Mouse (Mus musculus): ENCODE data around the gene Slit3.
A peak's percentile ranks its signal among the peaks of the same experiment; 100 is the strongest.

Slit3 gene

DNA sequence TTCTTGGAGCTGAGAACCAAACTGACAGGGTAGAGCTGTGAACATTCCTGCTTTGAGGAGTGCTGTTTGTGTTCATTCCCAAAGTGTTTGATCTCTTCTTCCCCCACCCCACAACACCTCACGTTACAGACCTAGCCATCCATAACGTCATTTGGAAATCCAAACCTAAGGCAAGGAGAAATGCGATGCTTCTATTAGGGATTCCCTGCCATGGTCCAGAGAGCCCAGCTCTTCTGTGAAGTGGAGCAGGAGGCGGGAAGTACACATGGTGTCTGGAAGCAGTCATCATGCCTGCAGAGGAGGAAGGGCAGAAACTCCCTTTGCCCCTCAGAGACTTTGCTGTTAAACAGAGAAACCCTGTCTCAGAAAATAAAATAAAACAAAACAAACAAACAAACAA, 555.7 kb downstream of the Slit3 start:
- no peak for DNase-seq (ENCODE audit: low read depth, low spot score)

DNA sequence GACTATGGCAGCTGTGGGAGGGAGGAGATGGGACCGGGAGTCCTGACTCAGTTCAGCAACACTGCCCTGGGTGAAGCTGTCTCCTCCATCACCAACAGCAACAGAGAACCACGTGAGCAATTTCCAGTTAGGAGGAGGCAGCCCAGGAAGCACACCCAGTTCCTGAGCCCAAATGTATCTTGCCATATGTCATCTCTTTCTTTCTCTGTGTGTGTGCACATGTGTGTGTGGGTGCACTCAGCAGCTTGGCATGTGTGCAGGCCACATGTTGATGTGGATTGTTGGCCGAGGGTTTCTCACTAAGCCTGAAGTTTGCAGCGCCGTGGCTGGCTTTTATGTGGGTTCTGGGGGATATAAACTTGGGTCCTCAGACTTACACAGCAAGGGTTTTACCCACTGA, 559.0 kb downstream of the Slit3 start:
- no peak for DNase-seq (ENCODE audit: low read depth, low spot score)

DNA sequence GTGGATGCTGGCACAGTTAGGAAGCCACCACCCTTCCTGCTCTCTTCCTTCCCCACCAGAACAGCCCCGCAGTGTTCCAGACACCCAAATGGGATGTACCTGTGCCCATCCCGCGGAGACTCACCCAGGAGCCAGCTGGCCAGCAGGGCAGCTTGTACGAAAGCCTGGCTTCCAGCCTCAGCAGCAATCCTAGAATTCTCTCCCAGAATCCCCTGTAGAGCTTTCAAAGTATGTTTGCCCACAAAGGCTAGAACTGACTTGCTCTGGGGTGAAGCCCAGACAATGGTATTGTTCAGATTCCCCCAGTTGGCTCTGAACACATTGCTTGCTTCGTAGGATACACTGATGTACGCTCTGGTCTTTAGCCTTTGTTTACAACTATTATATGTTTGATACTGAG, 566.3 kb downstream of the Slit3 start:
- no peak for DNase-seq (ENCODE audit: low read depth, low spot score)

DNA sequence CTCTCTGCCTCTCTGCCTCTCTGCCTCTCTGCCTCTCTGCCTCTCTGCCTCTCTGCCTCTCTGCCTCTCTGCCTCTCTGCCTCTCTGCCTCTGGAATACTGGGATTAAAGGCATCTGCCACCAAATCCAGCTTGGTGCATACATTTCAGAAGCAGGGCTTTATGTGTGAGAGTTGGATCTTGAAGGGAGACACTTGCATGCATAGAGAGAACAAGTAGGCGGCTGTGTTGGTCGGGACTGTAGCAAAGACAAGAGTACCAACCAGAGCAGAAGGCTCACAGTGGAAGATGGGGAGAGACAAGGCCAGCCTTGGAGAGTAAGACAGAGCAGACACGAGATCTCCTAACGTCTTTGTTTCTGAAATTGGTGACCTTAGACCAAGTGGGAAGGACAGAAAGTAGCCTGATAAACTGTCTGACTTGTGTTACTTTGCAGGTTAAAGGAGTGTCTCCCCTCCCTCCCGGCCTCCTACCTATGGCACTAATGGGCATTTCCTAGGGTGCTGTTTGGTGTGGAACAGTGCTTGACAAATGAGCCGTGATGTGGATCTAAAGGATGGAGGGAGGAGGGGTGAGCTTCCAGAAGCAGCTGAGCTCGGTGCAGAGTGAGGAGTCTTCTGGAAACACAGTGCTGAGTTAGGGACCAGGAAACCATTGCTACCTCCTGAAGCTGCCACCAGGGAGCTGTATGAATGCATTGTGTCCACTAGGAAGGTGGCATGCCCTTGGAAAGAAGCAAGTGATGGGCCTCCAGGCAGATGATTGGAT, 569.7 kb downstream of the Slit3 start:
- DNase-seq (ENCODE audit: low read depth, low spot score): no peak

DNA sequence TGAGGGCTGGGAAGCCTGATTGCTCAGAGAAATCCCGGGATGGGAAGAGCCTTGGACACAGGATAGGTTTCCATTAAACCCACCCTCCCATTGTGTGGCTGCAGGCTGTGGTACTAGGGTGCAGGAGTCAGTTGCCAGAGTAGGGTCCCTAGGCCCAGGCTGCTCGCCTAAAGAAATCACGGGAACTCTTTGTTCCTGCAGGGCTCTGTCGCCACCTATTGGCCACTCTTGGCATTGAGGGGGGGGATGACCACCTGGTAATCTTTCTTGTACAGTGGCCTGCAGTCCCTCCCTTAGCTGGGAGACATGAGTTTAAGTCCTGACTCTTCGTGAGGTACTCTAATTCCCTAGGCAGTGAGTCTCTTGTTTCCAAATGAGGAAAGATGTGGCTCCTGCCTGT, 572.1 kb downstream of the Slit3 start:
- DNase-seq (ENCODE audit: low read depth, low spot score): peak; percentile 54

DNA sequence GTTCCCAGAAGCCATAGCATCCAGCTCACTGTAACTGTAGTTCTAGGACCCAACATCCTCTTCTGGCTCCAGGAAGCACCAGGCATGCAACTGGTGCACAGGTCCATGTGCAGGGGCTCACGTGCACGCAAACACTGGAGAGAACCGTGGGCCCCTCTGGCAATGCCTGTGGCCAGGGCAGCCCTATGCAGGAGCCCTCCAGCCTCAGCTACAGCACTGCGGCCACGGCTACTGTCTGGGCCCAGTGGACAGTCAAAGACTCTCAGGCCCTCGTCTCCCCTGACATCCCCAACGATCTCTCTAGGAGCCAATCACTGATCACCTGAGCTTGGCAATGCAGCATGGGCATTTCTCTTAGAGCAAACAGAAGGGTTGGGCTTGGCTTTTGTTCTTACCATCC, 572.6 kb downstream of the Slit3 start:
- no peak for DNase-seq (ENCODE audit: low read depth, low spot score)

DNA sequence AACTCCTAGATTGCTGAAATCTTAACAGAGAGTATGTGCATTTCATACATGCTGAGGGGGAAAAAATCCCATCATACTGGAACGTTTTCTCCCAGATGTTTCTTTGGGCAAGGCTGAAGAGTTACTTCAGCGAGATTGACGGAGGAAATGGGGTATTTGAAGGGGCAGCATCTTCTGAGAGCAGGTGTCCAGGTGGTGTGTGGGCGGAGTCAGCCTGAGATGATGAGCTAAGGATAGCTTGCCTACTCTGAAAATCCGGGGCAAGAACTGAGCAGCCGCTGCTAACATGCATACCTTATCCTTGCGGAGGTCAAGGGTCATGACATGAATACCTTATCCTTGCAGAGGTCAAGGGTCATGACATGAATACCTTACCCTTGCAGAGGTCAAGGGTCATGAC, 576.5 kb downstream of the Slit3 start:
- no peak for DNase-seq (ENCODE audit: low read depth, low spot score)

DNA sequence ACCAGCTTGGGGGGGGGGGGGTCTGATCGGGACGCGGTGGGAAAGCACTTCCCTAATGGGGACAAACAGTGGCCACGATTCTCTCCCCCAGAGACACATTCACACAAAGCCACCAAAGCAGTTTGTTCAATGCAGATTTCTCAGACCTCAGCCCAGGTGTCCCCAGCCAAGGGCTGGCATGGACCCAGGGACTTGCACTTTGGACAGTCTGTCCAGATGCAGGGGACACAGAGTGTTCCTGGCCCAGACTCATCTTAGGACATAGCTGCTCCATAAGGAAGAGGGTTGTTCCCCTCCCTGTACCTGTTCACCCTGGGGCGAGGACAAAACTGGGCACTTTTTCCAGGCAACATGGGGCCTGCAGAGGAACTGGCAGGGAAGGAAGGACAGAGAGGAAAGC, 577.9 kb downstream of the Slit3 start:
- DNase-seq (ENCODE audit: low read depth, low spot score): no peak

DNA sequence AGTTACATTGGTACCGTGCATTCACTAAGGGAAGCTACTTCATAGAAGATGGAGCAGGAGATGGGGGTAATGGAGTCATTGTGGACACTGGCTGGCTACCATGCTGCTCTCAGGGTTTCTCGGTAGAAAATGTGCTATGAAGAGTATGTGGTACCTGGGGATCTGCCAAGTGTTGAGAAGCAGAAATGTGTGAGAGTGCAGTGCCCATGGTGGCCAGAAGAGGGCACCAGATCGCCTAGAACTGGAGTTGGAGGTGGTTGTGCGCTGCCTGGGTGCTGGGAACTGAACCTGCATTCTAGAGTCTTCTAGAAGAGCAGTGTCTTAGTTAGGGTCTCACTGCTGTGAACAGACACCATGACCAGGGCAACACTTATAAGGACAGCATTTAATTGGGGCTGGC, 582.4 kb downstream of the Slit3 start:
- no peak for DNase-seq (ENCODE audit: low read depth, low spot score)

DNA sequence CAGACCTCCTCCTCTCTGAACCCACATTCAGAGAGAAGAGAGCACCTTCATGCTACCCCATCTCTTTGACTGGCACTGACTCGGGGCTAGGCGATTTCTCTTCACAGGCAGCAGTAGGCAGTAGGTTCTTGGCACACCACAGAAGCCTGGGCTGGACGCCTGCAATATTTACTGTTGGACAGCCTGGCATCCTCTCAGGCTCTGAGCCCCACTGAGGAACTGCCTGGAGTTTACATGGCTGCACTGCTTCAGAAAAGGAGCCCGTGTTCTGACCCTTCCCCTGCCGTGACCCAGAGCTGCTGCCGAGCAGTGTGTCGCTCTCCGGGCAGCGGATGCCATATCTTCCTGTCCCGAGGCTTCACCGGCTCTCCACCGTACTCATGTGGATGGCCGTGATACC, 583.4 kb downstream of the Slit3 start:
- DNase-seq (ENCODE audit: low read depth, low spot score): no peak

DNA sequence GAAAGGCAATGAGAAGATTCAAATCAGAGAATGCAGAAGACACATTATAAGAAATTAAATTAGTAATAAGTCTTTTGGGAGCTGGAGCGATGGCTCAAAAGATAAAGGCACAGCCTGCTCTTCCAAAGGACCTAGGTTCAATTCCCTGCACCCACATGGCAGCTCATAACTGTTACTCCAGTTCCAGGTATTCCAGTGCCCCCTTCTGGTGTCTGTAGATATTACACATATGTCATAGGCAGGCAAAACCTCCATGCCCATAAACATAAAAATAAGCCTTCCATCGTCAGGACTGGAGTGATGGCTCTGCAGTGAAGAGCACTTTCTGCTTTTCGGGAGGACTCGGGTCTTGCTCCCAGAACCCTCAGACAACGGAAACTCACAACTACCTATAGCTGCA, 583.9 kb downstream of the Slit3 start:
- no peak for DNase-seq (ENCODE audit: low read depth, low spot score)

DNA sequence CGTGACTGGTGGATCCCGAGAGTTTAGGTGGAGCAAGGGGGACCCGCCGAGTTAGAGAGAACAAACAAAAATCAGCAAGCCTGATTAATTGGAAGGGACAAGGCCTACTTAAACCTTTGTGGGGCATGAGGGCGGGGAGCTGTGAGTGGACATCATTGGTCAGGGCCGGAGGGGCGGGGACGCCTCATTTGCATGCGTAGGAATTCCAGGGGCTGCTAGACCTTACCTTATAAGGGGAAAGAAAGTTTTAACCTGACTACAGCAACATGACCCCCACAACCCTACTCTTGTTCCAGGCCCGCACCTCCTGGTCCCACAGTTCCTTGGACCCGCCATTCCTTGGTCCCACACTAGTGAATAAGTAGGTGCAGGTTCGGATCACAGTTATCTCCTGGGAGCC, 586.4 kb downstream of the Slit3 start:
- DNase-seq (ENCODE audit: low read depth, low spot score): no peak

DNA sequence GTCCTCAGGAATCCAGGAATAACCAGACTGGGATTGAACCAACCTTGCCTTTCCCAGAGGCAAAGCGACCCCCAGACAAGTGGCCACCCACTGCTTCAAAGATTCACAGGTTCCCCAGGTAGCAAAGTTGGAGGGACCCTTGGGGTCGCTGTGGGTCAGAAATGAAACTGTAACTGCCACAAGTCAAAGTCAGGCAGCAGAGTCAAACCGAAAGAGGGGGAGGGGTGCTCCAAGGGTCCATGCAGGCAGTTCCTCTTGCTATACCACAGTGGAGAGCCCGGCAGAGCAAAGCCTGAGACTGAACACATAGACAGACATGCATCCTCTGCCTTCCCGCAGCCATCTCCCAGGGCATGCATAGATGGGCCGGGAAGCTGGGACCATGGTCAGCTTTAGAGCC, 590.3 kb downstream of the Slit3 start:
- no peak for DNase-seq (ENCODE audit: low read depth, low spot score)

DNA sequence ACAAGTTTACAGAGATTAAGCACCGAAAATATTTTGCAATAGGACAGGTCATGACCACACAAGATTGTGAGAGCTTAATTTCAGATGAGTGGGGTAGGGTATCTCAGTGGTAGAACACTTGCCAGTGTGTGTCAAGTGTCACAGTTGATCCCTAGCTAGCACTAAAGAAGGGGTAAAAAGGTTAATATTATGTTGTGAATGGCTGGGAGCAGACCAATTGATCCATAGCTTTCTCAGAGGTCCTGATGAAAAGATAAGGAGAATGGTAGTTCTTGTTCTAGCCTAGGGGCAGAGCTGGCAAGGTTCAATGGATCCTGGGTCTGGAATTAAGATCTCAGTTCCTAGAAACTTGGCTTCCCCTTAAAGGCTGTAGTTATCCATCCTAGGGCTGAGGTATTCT, 597.9 kb downstream of the Slit3 start:
- no peak for DNase-seq (ENCODE audit: low read depth, low spot score)

DNA sequence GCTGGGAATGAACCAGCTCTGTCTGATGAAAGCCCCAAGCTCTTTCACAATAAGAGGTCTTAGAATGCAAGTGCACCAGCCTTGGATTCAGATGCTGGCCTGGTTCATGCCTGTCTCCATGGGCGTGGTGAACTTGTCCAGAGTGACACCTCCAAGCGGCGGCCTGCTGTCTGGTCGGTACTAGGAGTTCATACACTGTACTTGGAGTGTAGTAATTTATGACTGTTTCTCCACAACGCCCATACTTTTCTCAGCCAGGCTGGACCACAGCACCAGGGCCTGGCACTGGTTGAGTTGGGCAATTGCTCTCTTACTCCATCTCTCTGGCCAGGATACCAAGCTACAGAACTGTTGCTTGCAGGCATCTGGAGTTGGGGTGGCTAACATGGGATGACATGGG, 602.9 kb downstream of the Slit3 start:
- no peak for DNase-seq (ENCODE audit: low read depth, low spot score)

DNA sequence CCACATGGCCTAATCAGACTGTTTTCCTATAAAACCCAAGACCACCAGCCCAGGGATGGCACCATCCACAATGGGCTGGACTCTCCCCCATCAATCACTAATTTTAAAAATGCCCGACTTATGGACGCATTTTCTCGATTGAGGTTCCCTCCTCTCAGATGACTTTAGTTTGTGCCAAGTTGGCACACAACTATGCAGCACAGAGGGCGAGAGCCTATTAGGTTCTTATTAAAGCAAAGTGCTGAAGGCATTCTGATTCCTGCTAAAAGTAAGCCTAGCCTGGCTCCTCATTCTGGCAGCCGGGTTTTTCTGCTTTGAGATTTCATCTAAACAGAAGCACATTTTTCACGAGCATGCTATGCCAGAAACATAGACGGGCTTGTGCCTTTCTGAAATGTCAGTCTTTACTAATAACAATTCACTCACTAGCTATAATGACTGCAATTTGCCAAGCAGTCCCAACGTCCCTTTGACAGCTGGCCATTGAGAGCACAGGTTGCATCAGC, 605.4 kb downstream of the Slit3 start:
- DNase-seq (ENCODE audit: low read depth, low spot score): no peak

DNA sequence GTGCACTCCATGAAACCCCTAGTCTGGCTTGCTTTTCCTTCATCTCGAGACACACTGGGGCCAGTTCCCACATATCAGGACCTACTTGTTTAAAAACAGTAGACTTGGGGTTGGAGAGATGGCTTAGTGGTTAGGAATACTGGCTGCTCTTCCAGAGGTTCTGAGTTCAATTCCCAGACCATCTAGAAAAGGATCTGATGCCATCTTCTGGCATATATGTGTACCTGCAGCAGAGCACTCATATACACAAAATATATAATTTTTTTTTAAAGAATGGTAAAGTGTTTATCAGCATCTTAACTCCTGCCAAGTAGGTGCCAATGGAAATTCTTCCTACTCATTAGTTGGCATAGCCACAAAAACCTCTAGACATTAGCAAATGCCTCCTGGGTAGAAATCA, 607.2 kb downstream of the Slit3 start:
- no peak for DNase-seq (ENCODE audit: low read depth, low spot score)

DNA sequence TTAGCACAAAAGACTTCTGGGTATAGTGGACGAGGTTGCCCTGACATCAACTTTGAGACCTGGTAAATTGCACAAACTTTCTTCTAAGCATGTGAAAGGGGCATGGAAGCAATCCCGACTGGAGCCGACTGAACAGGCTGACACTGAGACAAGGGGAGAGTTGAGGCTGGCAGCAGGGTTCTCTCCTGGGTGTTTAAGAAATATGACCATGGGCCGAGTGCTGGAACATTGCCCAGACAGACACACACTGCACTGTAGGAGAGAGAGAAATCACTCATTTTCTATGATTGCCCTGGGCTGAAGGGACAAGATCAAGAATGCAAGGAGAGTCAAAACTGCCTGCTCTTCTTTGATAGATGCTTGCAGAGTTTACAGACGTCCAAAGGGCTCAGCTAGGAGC, 608.2 kb downstream of the Slit3 start:
- peak; percentile 8 for DNase-seq (ENCODE audit: low read depth, low spot score)

DNA sequence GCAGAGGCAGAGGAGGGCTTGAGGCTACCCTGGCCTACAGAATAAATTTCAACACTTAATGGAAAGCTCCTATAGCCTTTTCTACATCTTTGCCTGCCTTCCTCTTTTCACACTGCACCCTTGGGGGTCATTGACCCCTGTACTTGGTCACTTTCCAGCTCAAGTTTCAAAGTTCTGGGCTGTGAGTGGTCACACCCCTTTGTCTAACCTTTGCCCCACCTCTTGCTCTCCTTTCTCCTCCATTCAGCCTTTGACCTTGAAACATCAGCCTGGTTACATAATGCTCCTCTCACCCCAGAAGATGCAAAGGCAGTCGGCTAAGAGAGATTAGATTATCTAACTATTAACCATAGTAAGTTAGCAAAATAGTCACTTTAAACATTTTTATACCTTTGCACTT, 611.3 kb downstream of the Slit3 start:
- no peak for DNase-seq (ENCODE audit: low read depth, low spot score)

DNA sequence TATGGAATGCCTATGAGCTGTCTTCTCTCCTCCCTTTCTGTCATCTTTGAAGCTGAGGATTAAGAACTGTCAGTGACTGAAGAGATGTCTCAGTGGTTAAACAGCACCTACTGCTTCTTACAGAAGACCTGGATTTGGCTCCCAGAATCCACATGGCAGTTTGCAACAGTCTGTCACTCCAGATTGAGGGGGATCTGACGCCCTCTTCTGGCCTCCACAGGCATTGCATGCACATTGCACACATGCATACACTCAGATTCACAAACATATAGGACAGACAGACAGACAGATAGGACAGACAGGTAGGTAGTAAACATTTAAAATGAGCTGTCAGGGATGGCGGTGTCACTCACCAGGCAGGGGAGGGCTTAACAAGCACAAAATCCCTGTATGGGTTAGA, 615.8 kb downstream of the Slit3 start:
- no peak for DNase-seq (ENCODE audit: low read depth, low spot score)

DNA sequence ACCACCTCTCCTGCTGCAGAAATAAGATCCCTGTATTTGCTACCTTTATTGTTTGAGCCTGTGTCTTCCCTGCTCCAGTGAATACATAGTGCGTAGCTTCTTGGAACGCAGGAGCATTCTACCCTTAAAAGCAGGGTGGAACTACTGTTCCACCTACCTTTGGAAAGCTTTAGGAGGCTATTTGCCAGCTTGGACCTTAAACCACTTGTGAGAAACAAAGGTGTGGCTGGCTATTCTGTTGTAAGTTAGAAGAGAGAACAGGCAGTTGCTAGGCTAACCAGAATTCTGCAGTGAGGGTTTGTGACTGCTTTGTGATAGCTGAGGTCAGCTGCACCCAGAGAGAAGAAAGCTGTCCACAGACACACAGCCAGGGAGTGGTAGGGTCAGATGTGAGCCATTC, 616.2 kb downstream of the Slit3 start:
- DNase-seq (ENCODE audit: low read depth, low spot score): no peak

DNA sequence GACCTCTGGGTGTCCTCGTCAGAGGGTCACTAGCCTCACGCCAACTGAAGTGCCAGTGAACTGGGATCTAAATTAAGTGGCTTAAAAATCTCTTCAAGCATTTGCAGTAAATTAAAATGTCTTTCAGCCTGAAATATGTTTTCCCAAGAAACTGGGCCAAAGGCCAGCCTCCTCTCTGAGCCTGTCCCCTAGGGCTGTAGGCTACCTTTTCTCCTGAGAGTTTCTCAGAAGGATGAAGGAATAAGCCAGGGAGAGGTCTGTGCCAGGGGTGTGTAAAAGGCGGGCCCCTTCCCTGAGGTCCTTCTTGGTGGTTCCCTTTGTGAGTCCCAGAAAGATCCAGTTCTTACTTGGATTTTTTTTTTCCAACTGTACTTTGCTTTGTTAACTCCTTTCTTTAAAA, 617.1 kb downstream of the Slit3 start:
- no peak for DNase-seq (ENCODE audit: low read depth, low spot score)

DNA sequence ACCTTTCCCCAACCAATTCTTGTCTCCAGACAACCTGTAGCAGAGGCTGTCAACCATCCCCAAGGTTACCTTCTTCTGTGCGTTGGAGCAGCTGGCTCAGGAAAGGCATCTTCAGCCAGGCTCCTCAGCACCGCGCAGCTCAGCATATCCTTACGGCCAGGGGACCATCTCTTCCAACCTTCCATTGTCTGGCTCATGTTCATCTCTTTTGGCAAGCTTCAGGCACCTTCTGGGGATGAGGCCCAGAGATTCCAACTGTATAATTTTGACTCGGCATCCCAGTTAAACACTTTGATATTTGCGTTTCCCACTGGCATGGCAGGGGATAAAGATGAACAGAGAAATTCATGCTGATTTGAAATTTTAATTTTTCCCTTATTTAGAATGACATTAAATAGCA, 622.6 kb downstream of the Slit3 start:
- no peak for DNase-seq (ENCODE audit: low read depth, low spot score)

DNA sequence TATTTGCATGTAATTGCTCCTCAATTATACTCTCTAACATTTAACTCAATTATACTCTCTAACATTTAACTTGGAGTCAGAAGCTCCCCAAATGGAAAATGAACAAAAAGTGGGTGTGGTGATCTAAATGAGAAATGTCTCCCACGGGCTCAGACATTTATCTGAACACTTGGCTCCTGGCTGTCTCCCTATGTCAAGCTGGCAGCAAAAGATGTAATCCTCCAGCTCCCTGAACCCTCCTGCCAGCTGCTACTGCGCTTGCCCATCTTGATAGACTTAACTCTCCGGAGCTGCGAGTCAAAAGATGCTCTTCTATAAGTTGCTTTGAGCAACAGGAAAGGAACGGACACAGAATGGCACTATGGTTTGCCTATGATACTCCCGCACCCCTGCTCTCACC, 623.5 kb downstream of the Slit3 start:
- DNase-seq (ENCODE audit: low read depth, low spot score): no peak
